Mouse (Mus musculus): ENCODE data around the gene Krt35.

Krt35 gene

DNA sequence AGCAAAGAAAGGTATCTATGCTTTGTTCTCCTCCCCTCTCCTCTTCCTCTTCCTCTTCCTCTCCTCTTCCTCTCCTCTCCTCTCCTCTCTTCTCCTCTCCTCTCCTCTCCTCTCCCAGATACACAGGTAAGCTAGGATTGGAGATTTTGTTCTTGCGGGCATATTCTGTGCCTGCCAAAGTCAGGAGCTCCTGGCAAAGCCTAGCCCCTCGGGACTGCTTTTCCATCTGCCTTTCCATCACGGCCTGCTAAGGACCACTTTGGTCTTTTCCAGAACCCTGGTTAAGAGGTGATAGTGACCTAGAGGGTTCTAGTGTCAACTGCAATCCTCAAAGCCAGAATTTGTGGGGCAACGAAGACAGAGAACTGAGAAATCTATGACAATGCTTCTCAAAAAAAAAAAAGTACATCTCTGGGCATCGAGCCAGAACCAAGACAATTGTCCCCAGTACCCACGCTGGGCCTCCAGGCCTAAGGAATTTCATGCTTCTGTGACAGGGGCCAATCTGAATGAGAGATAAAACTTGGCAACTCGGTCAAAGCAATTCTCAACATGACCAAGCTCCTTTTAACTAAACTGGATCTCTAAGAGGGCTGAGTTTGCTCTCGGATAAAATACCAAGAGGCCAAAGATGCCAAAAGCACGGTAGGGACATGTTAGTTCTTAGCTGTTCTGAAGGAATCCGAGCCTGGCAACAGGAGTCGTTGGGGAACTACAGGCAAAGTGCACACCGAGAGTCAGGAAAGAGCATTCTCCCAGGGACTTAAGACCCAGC, 29.6 kb downstream of the Krt35 start:
- no peak for DNase-seq (ENCODE audit: low read depth)

DNA sequence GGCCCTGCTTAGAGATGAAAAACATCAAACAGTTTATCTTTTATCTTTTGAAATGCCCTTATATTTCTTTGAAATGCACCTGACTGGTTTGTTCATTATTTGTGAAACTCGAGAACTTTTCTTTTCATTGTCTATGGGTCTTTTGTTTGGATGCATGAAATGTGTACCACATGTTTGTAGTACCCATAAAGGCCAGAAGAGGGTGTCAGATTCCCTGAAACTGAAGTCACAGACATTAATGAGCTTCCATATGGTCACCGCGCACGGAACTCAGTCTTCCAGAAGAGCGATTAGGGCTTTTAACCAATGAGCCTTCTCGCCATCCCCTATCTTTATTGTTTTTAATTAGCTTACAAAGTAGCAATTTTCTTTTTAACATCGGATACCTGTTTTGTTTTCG, 37.2 kb downstream of the Krt35 start:
- DNase-seq (ENCODE audit: low read depth) = no peak

- no peak for DNase-seq (ENCODE audit: low read depth)
These were observed 40.1 kb downstream of the Krt35 start for GRCm38 (mm10) chr11:100055686-100056655.

- DNase-seq (ENCODE audit: low read depth) = no peak
These were observed 45.6 kb downstream of the Krt35 start, which contains the start of gene Krt31 for GRCm38 (mm10) chr11:100050451-100050850. TSS of gene Krt31 (minus strand) at chr11:100050551.

GRCm38 (mm10) chr11:100047193-100047592, 48.8 kb downstream of the Krt35 start:
- DNase-seq (ENCODE audit: low read depth) = no peak

DNA sequence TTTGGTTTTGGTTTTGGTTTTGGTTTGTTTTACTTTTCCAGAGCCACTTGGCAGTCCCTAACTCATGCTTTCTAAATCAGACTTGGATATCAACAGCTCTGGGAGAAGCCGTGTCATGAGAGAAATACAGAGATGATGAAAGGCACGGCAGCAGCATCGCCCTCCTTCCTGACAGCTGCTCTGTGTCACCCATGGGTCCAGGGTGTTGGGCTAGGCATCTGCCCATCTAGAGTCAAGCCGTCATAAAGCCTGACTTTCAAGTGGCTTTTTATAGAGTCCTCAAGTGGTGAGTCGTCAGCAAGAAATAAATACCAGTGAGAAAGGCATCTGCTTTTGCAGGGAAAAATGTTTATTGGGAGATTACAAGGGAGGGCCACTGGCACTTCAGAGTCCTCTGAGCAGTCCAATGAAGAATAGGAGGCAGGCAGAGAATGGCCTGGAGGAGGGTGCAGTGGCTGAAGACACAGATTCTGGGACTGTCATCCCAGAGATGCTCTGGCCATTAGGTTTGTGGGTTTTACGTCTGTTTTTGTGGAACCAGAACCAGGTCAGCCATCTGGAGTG, 49.7 kb downstream of the Krt35 start:
- DNase-seq (ENCODE audit: low read depth) = no peak
